ENCODE assay signal across 10 mouse cellular contexts in genomic region chr16:33673530-33674109, GRCm38 (mm10). TPM values are rescaled to one million over a fixed set of nuclear protein-coding genes. Genes with fewer than 3 reads are reported as not detected.
A peak's percentile ranks its signal among the peaks of the same experiment; 100 is the strongest.
DNase-seq lines count a peak whose midpoint lies in the region; ATAC-seq lines count a peak whose summit lies in the region.
"Had no signal": no experiment of that assay in that cellular context is flagged by ENCODE, and none has a peak within 500 bp of the region (broad histone marks: within the 10 kb centered on the region; RNA-seq: fewer than 3 reads in every experiment).

No protein-coding gene starts in this region.

- no peaks in the 10 kb centered on the region for H3K36me3 ChIP-seq in heart, embryonic 10.5 days
- H3K36me3 ChIP-seq in forebrain, embryonic 15.5 days, result no peaks in the 10 kb centered on the region
- H3K36me3 ChIP-seq in lung, embryonic 16.5 days (ENCODE audit: control insufficient read depth, insufficient read depth, low read length), result no peaks in the 10 kb centered on the region

- H3K4me3 ChIP-seq in heart, embryonic 10.5 days, result no peak overlapping the region
- no peak overlapping the region for H3K4me3 ChIP-seq in forebrain, embryonic 15.5 days
- no peak overlapping the region for H3K4me3 ChIP-seq in lung, embryonic 16.5 days (ENCODE audit: low read length)
- H3K4me3 ChIP-seq: layer of hippocampus, adult 2 months had no signal

- no peaks in the 10 kb centered on the region for H3K9me3 ChIP-seq in heart, embryonic 10.5 days
- H3K9me3 ChIP-seq in forebrain, embryonic 15.5 days, result no peaks in the 10 kb centered on the region
- no peaks in the 10 kb centered on the region for H3K9me3 ChIP-seq in lung, embryonic 16.5 days (ENCODE audit: control insufficient read depth, low read length)

- 48% methylated on average over 14 of the region's 14 CpGs for WGBS in heart, embryonic 10.5 days
- WGBS in forebrain, embryonic 15.5 days, result 46% methylated on average over 14 of the region's 14 CpGs
- 59% methylated on average over 14 of the region's 14 CpGs for WGBS in lung, embryonic 16.5 days

- no peak overlapping the region for H3K9ac ChIP-seq in forebrain, embryonic 15.5 days (replicated peaks)
- H3K9ac ChIP-seq in lung, embryonic 16.5 days (ENCODE audit: low read length), result no peak overlapping the region

- no peak overlapping the region for H3K4me2 ChIP-seq in forebrain, embryonic 15.5 days (replicated peaks)
- no peak overlapping the region for H3K4me2 ChIP-seq in lung, embryonic 16.5 days (ENCODE audit: low read depth, low read length)

- H3K4me1 ChIP-seq in heart, embryonic 10.5 days, result peaks cover 37% of the 10 kb centered on the region
- H3K4me1 ChIP-seq in forebrain, embryonic 15.5 days, result peaks cover 2% of the 10 kb centered on the region; the same call in 1 of the 2 replicates
- peaks cover 20% of the 10 kb centered on the region for H3K4me1 ChIP-seq in lung, embryonic 16.5 days (replicated peaks; ENCODE audit: control insufficient read depth, insufficient read depth, low read length)

- ATAC-seq in forebrain, embryonic 15.5 days (replicated peaks), result peak; percentile 78; the same call in 1 of the 2 replicates
- peak; percentile 85 for ATAC-seq in lung, embryonic 16.5 days (ENCODE audit: low read depth)

- DNase-seq in heart, adult 11 months, result peak; percentile 98
- DNase-seq in heart, embryonic 10.5 days (ENCODE audit: low spot score), result no peak
- DNase-seq in MN1 (ENCODE audit: low spot score), result peak; percentile 83
- DNase-seq in thymus, postnatal 25 days, result no peak
- DNase-seq in ovary, postnatal 14 days (ENCODE audit: low spot score), result no peak
- no peak for DNase-seq in urinary bladder, postnatal 10 days (ENCODE audit: low spot score)

- H3K27ac ChIP-seq in heart, embryonic 10.5 days, result no peak overlapping the region
- peak overlapping the region; percentile 67 for H3K27ac ChIP-seq in forebrain, embryonic 15.5 days (replicated peaks)
- peak overlapping the region; percentile 47; the same call in 1 of the 2 replicates for H3K27ac ChIP-seq in lung, embryonic 16.5 days (ENCODE audit: low read length)
- H3K27ac ChIP-seq: layer of hippocampus, adult 2 months had no signal

- H3K27me3 ChIP-seq in heart, embryonic 10.5 days (ENCODE audit: insufficient read depth, poor library complexity, severe bottlenecking), result no peaks in the 10 kb centered on the region
- H3K27me3 ChIP-seq in forebrain, embryonic 15.5 days, result no peaks in the 10 kb centered on the region
- no peaks in the 10 kb centered on the region for H3K27me3 ChIP-seq in lung, embryonic 16.5 days (ENCODE audit: control insufficient read depth, insufficient read depth, low read depth, low read length)
- H3K27me3 ChIP-seq: CH12.LX had no signal

RNA-seq across cellular contexts. Expression of gene Heg1, which starts 10.6 kb away (rescaled TPM):
- 26.3 and 33.0 TPM in 2 replicates for polyA plus RNA-seq in heart, embryonic 10.5 days (2016; fragmentation: Nextera tagmentation; extraction: Ambion mirVana)
- 20.3 and 22.4 TPM in 2 replicates for polyA plus RNA-seq in forebrain, embryonic 15.5 days (2015; fragmentation: Nextera tagmentation; extraction: Ambion mirVana)
- polyA plus RNA-seq in lung, embryonic 16.5 days (2015; fragmentation: Nextera tagmentation; extraction: Ambion mirVana), result 16.8 and 19.2 TPM in 2 replicates

Comparison
In these comparisons a context has a peak if more than half of its experiments do, and no peak if none do; other contexts are left out.
1. DNase-seq: peak in heart, adult 11 months (single experiment) and MN1 (single experiment); none in heart, embryonic 10.5 days (single experiment), thymus, postnatal 25 days (single experiment), ovary, postnatal 14 days (single experiment) and urinary bladder, postnatal 10 days (single experiment).